Mouse (Mus musculus): ENCODE measurements at regions not wholly inside any gene's neighbourhood (a gene's known extent, or its start where the extent isn't known, plus 50 kb on each side); places are given as distances from the start of the nearest gene placed in this dataset.

DNA sequence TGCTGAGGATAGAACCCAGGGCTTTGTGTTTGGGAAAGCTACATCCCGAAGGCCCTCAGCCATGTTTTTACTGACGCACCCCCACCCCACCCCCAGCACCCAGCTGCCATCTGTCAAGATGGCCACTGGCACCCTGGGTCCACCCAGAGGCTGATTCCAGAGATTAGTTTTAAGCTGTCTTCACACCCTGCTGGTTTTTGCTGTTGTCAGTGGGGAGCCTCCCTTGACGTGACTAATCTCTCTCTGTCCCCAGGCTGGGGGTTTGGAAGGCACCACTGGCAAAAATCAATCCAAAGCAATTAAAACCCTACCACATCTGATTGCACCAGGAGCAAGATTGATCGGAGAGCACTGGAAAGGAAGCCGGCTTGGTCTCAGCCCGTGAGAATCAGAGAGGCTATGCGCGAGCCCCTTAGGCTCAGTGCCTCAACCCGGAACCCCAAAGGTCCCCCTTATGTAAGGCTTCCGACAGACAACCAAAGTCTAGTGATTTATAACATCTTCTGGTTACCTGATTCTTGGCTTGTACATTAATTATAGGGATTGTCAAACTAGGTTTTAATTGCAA lies 59.7 kb upstream of the Kazn start:
- no peak overlapping the region for H3K9ac ChIP-seq (replicated peaks)
- peaks cover 27% of the 10 kb centered on the region for H3K4me1 ChIP-seq (replicated peaks)
- no peak overlapping the region for H3K4me2 ChIP-seq
- ATAC-seq (ENCODE audit: insufficient number of reproducible peaks, insufficient read depth, low FRiP score, low TSS enrichment, low read depth) = no peak
- no peak overlapping the region for H3K27ac ChIP-seq
- WGBS = 77% methylated on average over 10 of the region's 10 CpGs
- H3K36me3 ChIP-seq = no peaks in the 10 kb centered on the region
- no peaks in the 10 kb centered on the region for H3K9me3 ChIP-seq
- H3K27me3 ChIP-seq = no peaks in the 10 kb centered on the region
- H3K4me3 ChIP-seq (replicated peaks) = no peak overlapping the region

DNA sequence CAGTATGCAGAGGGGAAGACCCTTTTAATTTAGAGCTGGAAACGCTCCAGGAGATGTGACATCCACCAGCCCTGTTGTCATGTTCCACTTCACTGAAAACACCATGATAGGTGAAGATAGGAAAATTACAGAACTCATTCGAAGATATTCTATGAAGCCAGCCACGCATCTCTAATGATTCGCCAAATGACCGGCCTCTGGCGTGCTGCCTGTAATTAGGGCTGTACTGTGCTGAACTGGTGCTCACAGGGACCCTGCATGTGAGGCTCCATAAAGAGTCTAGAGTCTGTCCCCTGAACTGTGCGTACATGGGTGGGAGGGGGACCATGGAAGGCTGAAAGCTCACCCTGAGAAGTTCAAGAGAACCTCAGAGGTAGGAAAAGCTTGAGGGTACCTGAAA lies 53.6 kb upstream of the Kazn start:
- H3K27ac ChIP-seq = no peak overlapping the region
- 77% methylated on average over 7 of the region's 7 CpGs for WGBS
- ATAC-seq (ENCODE audit: insufficient number of reproducible peaks, insufficient read depth, low FRiP score, low TSS enrichment, low read depth) = no peak
- no peaks in the 10 kb centered on the region for H3K36me3 ChIP-seq
- H3K4me2 ChIP-seq = no peak overlapping the region
- H3K9me3 ChIP-seq = no peaks in the 10 kb centered on the region
- peaks cover 7% of the 10 kb centered on the region; the same call in 1 of the 2 replicates for H3K4me1 ChIP-seq (replicated peaks)
- H3K4me3 ChIP-seq (replicated peaks) = no peak overlapping the region
- no peaks in the 10 kb centered on the region for H3K27me3 ChIP-seq
- H3K9ac ChIP-seq (replicated peaks) = no peak overlapping the region

DNA sequence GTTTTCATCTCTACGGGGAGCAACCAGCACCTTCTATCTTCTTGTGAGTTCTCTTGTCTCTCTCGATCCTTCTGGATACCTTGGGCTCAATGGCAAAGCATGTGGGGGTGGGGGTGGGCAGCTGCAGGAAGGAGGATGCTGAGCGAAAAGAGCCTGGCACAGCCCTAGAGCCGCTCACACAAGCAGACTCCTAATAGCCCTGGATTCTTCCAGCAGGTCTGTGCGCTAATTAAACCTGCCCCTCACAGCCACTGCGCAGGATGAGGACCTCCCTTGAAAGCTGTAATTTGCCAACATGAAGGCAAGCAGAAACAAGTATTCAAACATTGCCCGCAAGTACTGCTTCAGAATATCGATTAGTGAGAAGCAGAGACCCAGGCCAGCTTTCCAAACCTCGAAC lies 53.1 kb upstream of the Kazn start:
- Histone ChIP-seq H3K9ac (replicated peaks) (no peak overlapping the region), H3K9me3 (no peaks in the 10 kb centered on the region), H3K27ac (no peak overlapping the region), H3K36me3 (no peaks in the 10 kb centered on the region), H3K4me1 (replicated peaks) (peaks cover 7% of the 10 kb centered on the region; the same call in 1 of the 2 replicates), H3K4me3 (replicated peaks) (no peak overlapping the region), H3K4me2 (no peak overlapping the region), H3K27me3 (no peaks in the 10 kb centered on the region)
- no peak for ATAC-seq (ENCODE audit: insufficient number of reproducible peaks, insufficient read depth, low FRiP score, low TSS enrichment, low read depth)
- 70% methylated on average over 9 of the region's 9 CpGs for WGBS

DNA sequence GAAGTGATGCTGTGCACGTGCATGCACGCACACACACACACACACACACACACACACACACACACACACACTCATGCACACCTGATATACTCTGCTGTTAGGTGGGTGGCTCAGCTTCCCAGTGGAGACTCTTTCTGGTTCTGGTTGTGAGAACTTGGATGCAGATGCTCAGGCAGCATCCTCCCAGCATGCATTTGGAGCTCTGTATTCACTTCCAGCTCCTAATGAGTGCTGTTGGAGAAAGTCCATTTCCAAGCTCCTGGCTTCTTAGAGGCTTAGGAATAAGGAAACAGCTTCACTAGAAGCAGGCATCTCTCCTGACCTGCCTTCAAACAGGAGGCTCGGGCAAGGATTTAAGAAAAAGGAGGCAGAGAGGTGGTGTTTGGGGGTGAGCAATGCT lies 52.2 kb upstream of the Kazn start:
- H3K27ac ChIP-seq = no peak overlapping the region

More for the DNA sequence above, 52.2 kb upstream of the Kazn start:
- Histone ChIP-seq H3K4me1 (replicated peaks) (peaks cover 3% of the 10 kb centered on the region; the same call in 1 of the 2 replicates), H3K9ac (replicated peaks) (no peak overlapping the region), H3K27me3 (no peaks in the 10 kb centered on the region), H3K4me3 (replicated peaks) (no peak overlapping the region), H3K36me3 (no peaks in the 10 kb centered on the region), H3K4me2 (no peak overlapping the region), H3K9me3 (no peaks in the 10 kb centered on the region)
- ATAC-seq (ENCODE audit: insufficient number of reproducible peaks, insufficient read depth, low FRiP score, low TSS enrichment, low read depth) = no peak
- WGBS = 80% methylated on average over 3 of the region's 3 CpGs

Measured in limb, embryonic 12.5 days (tissue).